Mouse (Mus musculus) midbrain, embryonic 14.5 days (tissue): ENCODE results near the gene Tead2. TPM values are rescaled to one million over a fixed set of nuclear protein-coding genes. Genes with fewer than 3 reads are reported as not detected.

Experiments used
- ATAC-seq: fragments of 200-750 bp; cut with Nextera tagmentation; 2 replicates; pipeline ENCODE4 v1.8.0; 2017; ENCODE audit warnings: moderate number of reproducible peaks, moderate library complexity; ENCODE audit not compliant: low FRiP score, low TSS enrichment
- DNase-seq: peaks from one replicate; pipeline ENCODE4 v3.0.0-alpha.2; 2015
- H3K27ac ChIP-seq: fragments of 300-500 bp; sonication (generic); replicated peaks from 2 replicates; pipeline ENCODE4 v1.5.1; 2014; ENCODE audit warnings: mild to moderate bottlenecking, low read depth, low read length, moderate library complexity
- H3K27me3 ChIP-seq: fragments of 300-500 bp; sonication (generic); 2 replicates; pipeline ENCODE4 v1.6.1; 2014; ENCODE audit warnings: low read length, control low read depth, mixed read lengths; ENCODE audit not compliant: control insufficient read depth, insufficient read depth
- H3K36me3 ChIP-seq: fragments of 300-500 bp; sonication (generic); 2 replicates; pipeline ENCODE4 v1.6.1; 2014; ENCODE audit warnings: low read length, control low read depth; ENCODE audit not compliant: control insufficient read depth, insufficient read depth
- H3K4me1 ChIP-seq: fragments of 300-500 bp; sonication (generic); 2 replicates; pipeline ENCODE4 v1.6.1; 2014; ENCODE audit warnings: mild to moderate bottlenecking, antibody characterized with exemption, low read length, control low read depth; ENCODE audit not compliant: control insufficient read depth, insufficient read depth
- H3K4me2 ChIP-seq: fragments of 300-500 bp; sonication (generic); 2 replicates; pipeline ENCODE4 v1.6.1; 2014; ENCODE audit warnings: mild to moderate bottlenecking, low read length, moderate library complexity
- H3K4me3 ChIP-seq: fragments of 300-500 bp; sonication (generic); replicated peaks from 2 replicates; pipeline ENCODE4 v1.5.1; 2014; ENCODE audit warnings: low read depth, low read length
- H3K9ac ChIP-seq: fragments of 300-500 bp; sonication (generic); replicated peaks from 2 replicates; pipeline ENCODE4 v1.6.1; 2014; ENCODE audit warnings: mild to moderate bottlenecking, low read length, moderate library complexity
- H3K9me3 ChIP-seq: fragments of 300-500 bp; sonication (generic); 2 replicates; pipeline ENCODE4 v1.6.1; 2016; ENCODE audit warnings: low read length, control low read depth, mixed read lengths; ENCODE audit not compliant: control insufficient read depth
- WGBS: fragments of 180-500 bp; shearing (Covaris S2); extraction: QIAGEN DNeasy Blood & Tissue Kit; methylation state at CpG from one replicate; pipeline ENCODE4 v1.1.7; 2014; 5-methylcytosine and 5-hydroxymethylcytosine counted together
- polyA plus RNA-seq: library from polyadenylated mRNA; unstranded; fragments of >200 nt; fragmentation: Nextera tagmentation; extraction: Ambion mirVana; gene quantifications from 2 replicates; pipeline ENCODE4 v1.2.1, GENCODE M21; 2014

Tead2 gene
- polyA plus RNA-seq, 1 experiment from 2014 or later: 59.7 TPM

GRCm38 (mm10) chr7:45193871-45194785, 21.4 kb upstream of the Tead2 start:
- DNase-seq: no peak
- WGBS: 67% methylated on average over 17 of the region's 17 CpGs
- H3K4me3 ChIP-seq: no peak overlapping the region
- ATAC-seq: no peak
- H3K9me3 ChIP-seq: no peaks in the 10 kb centered on the region
- H3K4me2 ChIP-seq: no peak overlapping the region
- no peak overlapping the region for H3K27ac ChIP-seq
- no peaks in the 10 kb centered on the region for H3K27me3 ChIP-seq
- H3K4me1 ChIP-seq: no peaks in the 10 kb centered on the region
- H3K36me3 ChIP-seq: no peaks in the 10 kb centered on the region
- no peak overlapping the region for H3K9ac ChIP-seq

- H3K9me3 ChIP-seq: no peaks in the 10 kb centered on the region
- H3K9ac ChIP-seq: no peak overlapping the region
- H3K27me3 ChIP-seq: no peaks in the 10 kb centered on the region
- DNase-seq (no peak), ATAC-seq (no peak)
- 52% methylated on average over 13 of the region's 13 CpGs for WGBS
- H3K4me2 ChIP-seq: no peak overlapping the region
- H3K4me1 ChIP-seq: no peaks in the 10 kb centered on the region
- H3K4me3 ChIP-seq: no peak overlapping the region
- no peaks in the 10 kb centered on the region for H3K36me3 ChIP-seq
- H3K27ac ChIP-seq: no peak overlapping the region
These were observed 20.0 kb upstream of the Tead2 start for GRCm38 (mm10) chr7:45195341-45196175.

- no peak overlapping the region for H3K27ac ChIP-seq
- H3K4me3 ChIP-seq: no peak overlapping the region
- no peak overlapping the region for H3K4me2 ChIP-seq
- no peaks in the 10 kb centered on the region for H3K36me3 ChIP-seq
- H3K4me1 ChIP-seq: no peaks in the 10 kb centered on the region
- 81% methylated on average over 4 of the region's 4 CpGs for WGBS
- H3K27me3 ChIP-seq: no peaks in the 10 kb centered on the region
- DNase-seq: no peak
- no peak for ATAC-seq
- H3K9me3 ChIP-seq: no peaks in the 10 kb centered on the region
- H3K9ac ChIP-seq: no peak overlapping the region
These were observed 19.4 kb upstream of the Tead2 start for GRCm38 (mm10) chr7:45196176-45196535.

- WGBS: 62% methylated on average over 5 of the region's 5 CpGs
- DNase-seq (no peak), ATAC-seq (no peak)
- H3K4me2 ChIP-seq: no peak overlapping the region
- H3K9me3 ChIP-seq: no peaks in the 10 kb centered on the region
- no peak overlapping the region for H3K9ac ChIP-seq
- no peak overlapping the region for H3K4me3 ChIP-seq
- no peaks in the 10 kb centered on the region for H3K4me1 ChIP-seq
- H3K27ac ChIP-seq: no peak overlapping the region
- no peaks in the 10 kb centered on the region for H3K27me3 ChIP-seq
- no peaks in the 10 kb centered on the region for H3K36me3 ChIP-seq
These were observed 18.6 kb upstream of the Tead2 start for GRCm38 (mm10) chr7:45196994-45197393.

DNA sequence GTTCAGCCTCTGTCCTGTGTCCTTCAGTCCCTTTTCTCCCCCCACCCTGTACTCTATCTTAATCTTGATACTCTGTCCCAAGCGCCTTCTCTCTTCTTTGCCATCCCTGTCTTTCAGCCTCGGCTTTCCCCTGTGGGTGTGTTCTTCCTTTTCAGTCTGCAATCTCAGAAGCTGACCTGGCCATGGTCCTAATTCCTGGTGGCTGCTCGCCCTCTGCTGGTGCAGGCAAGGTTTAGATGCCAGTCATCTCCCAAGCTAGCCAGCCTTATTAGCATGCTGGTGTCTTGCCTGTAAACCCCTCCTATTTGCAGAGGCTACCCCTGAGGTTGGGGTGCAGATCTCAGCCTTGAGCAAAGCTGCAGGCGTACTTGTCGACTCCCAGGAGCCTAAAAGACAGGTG, 17.1 kb upstream of the Tead2 start:
- H3K27ac ChIP-seq: no peak overlapping the region
- DNase-seq: peak; percentile 90
- H3K4me2 ChIP-seq: 0 out of 2 replicates have a peak overlapping the region, but pooled peaks have one; percentile 10
- WGBS: 10% methylated on average over 5 of the region's 5 CpGs
- H3K27me3 ChIP-seq: no peaks in the 10 kb centered on the region
- no peak overlapping the region for H3K4me3 ChIP-seq
- H3K9me3 ChIP-seq: no peaks in the 10 kb centered on the region
- H3K36me3 ChIP-seq: no peaks in the 10 kb centered on the region
- peak; percentile 46; the same call in 1 of the 2 replicates for ATAC-seq
- no peak overlapping the region; the same call in 1 of the 2 replicates for H3K9ac ChIP-seq
- no peaks in the 10 kb centered on the region for H3K4me1 ChIP-seq

GRCm38 (mm10) chr7:45198961-45199360, 16.6 kb upstream of the Tead2 start:
- no peak overlapping the region for H3K4me3 ChIP-seq
- no peak for DNase-seq
- 82% methylated on average over 11 of the region's 11 CpGs for WGBS
- no peak overlapping the region for H3K4me2 ChIP-seq
- no peaks in the 10 kb centered on the region for H3K27me3 ChIP-seq
- no peak for ATAC-seq
- no peaks in the 10 kb centered on the region for H3K36me3 ChIP-seq
- H3K9ac ChIP-seq: no peak overlapping the region
- H3K4me1 ChIP-seq: no peaks in the 10 kb centered on the region
- H3K9me3 ChIP-seq: no peaks in the 10 kb centered on the region
- no peak overlapping the region for H3K27ac ChIP-seq

DNA sequence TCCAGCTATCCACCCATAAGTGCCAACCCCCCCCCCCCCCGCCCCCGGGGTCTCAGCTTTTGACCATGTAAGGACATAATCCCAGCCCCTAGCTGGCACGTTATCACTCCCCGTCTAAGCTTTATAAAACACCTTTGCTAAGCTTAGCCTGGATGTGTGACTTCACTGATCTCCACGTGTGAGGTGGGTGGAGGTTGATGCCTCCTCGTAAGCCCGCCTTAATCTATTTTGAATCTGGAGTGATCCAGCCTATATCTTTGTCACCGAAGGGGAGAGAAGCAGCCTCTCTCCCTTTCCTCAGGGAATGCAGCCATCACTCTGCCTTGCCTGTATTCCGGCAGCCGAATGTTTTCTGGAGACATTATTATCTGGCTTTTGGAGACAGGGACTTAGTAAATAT, 12.9 kb upstream of the Tead2 start:
- H3K36me3 ChIP-seq: no peaks in the 10 kb centered on the region
- no peak overlapping the region for H3K4me3 ChIP-seq
- no peaks in the 10 kb centered on the region for H3K4me1 ChIP-seq
- WGBS: 62% methylated on average over 10 of the region's 10 CpGs
- H3K4me2 ChIP-seq: no peak overlapping the region
- DNase-seq: no peak
- ATAC-seq: no peak
- H3K27ac ChIP-seq: no peak overlapping the region
- no peaks in the 10 kb centered on the region for H3K27me3 ChIP-seq
- H3K9ac ChIP-seq: no peak overlapping the region
- H3K9me3 ChIP-seq: no peaks in the 10 kb centered on the region

GRCm38 (mm10) chr7:45204380-45205143, 11.0 kb upstream of the Tead2 start, which contains the start of gene Ccdc155:
Ccdc155 (minus strand) TSS chr7:45204892.
- DNase-seq: peak; percentile 100

More at GRCm38 (mm10) chr7:45204380-45205143, 11.0 kb upstream of the Tead2 start, which contains the start of gene Ccdc155:
- Histone ChIP-seq H3K9ac (peak within 1 kb of the TSS; percentile 42; the same call in 1 of the 2 replicates), H3K9me3 (no peaks in the 10 kb centered on the region), H3K4me2 (peak within 1 kb of the TSS; percentile 57), H3K4me3 (peak within 1 kb of the TSS; percentile 37), H3K27ac (peak within 1 kb of the TSS; percentile 68), H3K4me1 (no peaks in the 10 kb centered on the region), H3K27me3 (no peaks in the 10 kb centered on the region), H3K36me3 (no peaks in the 10 kb centered on the region)
- ATAC-seq: peak; percentile 96
- whole genome bisulfite sequencing: 9% methylated on average over 44 of the region's 44 CpGs
